Mouse (Mus musculus): ENCODE results near the gene Wdr93.

Gene Wdr93

GRCm38 (mm10) chr7:79742659-79743536, at the start of gene Wdr93, which contains the start of gene Pex11a:
TSS of gene Wdr93 (plus strand) at chr7:79743163.
TSS of gene Pex11a (minus strand) at chr7:79743131.
- peak; percentile 72 to 82 for DNase-seq

GRCm38 (mm10) chr7:79696495-79696894, 46.5 kb upstream of the Wdr93 start:
- DNase-seq, result no peak

- no peak for DNase-seq
These were observed 40.2 kb upstream of the Wdr93 start for GRCm38 (mm10) chr7:79702755-79703154.

GRCm38 (mm10) chr7:79705210-79705609, 37.8 kb upstream of the Wdr93 start:
- DNase-seq, result no peak

- peak; percentile 73 to 85 for DNase-seq
These were observed 32.8 kb upstream of the Wdr93 start for GRCm38 (mm10) chr7:79710130-79710607.

GRCm38 (mm10) chr7:79710831-79711230, 32.1 kb upstream of the Wdr93 start:
- peak; percentile 45 for DNase-seq

- DNase-seq, result peak; percentile 29 to 62
These were observed 27.6 kb upstream of the Wdr93 start, which contains the start of gene Kif7 for GRCm38 (mm10) chr7:79715187-79715981. TSS of gene Kif7 (minus strand) at chr7:79715720.

GRCm38 (mm10) chr7:79721386-79721977, 21.5 kb upstream of the Wdr93 start:
- no peak for DNase-seq

GRCm38 (mm10) chr7:79727091-79727490, 15.9 kb upstream of the Wdr93 start:
- DNase-seq, result peak; percentile 29 to 68

- peak; percentile 34 to 60 for DNase-seq
These were observed 14.7 kb upstream of the Wdr93 start for GRCm38 (mm10) chr7:79728219-79728618.

GRCm38 (mm10) chr7:79729169-79729568, 13.8 kb upstream of the Wdr93 start:
- peak; percentile 55 to 75 for DNase-seq

GRCm38 (mm10) chr7:79729743-79730370, 13.1 kb upstream of the Wdr93 start:
- DNase-seq, result no peak

- no peak for DNase-seq
These were observed 11.5 kb upstream of the Wdr93 start for GRCm38 (mm10) chr7:79731438-79731837.

- no peak for DNase-seq
These were observed 10.3 kb upstream of the Wdr93 start, which contains the start of gene Plin1 for GRCm38 (mm10) chr7:79732622-79733021. TSS of gene Plin1 (minus strand) at chr7:79732903.

- no peak for DNase-seq
These were observed 8.4 kb upstream of the Wdr93 start for GRCm38 (mm10) chr7:79734563-79734962.

GRCm38 (mm10) chr7:79736511-79736910, 6.5 kb upstream of the Wdr93 start:
- no peak for DNase-seq

- no peak for DNase-seq
These were observed 4.0 kb upstream of the Wdr93 start for GRCm38 (mm10) chr7:79738913-79739312.

- no peak for DNase-seq
These were observed 2.7 kb upstream of the Wdr93 start for GRCm38 (mm10) chr7:79740279-79740678.

- no peak for DNase-seq
These were observed 695 bp upstream of the Wdr93 start for GRCm38 (mm10) chr7:79742277-79742658.

GRCm38 (mm10) chr7:79744051-79744450, 1.1 kb downstream of the Wdr93 start:
- DNase-seq, result no peak

GRCm38 (mm10) chr7:79744585-79744984, 1.6 kb downstream of the Wdr93 start:
- no peak for DNase-seq

- no peak for DNase-seq
These were observed 4.7 kb downstream of the Wdr93 start for GRCm38 (mm10) chr7:79747659-79748058.

All from cerebellum, postnatal 25 days (tissue).